Mouse (Mus musculus) heart, postnatal 0 days (tissue): Measurements from ENCODE around the gene Cpa2. TPM values are rescaled to one million over a fixed set of nuclear protein-coding genes. Genes with fewer than 3 reads are reported as not detected.

ENCODE experiments used
- ATAC-seq: fragments of 200-750 bp; cut with Nextera tagmentation; 2 replicates; pipeline ENCODE4 v1.8.0; 2017; ENCODE audit warnings: low read depth, moderate number of reproducible peaks, moderate library complexity; ENCODE audit not compliant: insufficient read depth
- DNase-seq: peaks from one replicate; pipeline ENCODE4 v3.0.0-alpha.2; 2016; ENCODE audit warnings: low spot score
- H3K27ac ChIP-seq: fragments of 300-500 bp; sonication (generic); 2 replicates; pipeline ENCODE4 v1.5.1; 2014; ENCODE audit warnings: low read depth, mild to moderate bottlenecking
- H3K27me3 ChIP-seq: fragments of 300-500 bp; sonication (generic); 2 replicates; pipeline ENCODE4 v1.6.1; 2014; ENCODE audit warnings: low read length, mixed read lengths; ENCODE audit not compliant: control insufficient read depth, insufficient read depth
- H3K36me3 ChIP-seq: fragments of 300-500 bp; sonication (generic); replicated peaks from 2 replicates; pipeline ENCODE4 v1.6.1; 2014; ENCODE audit warnings: low read length, mixed read lengths; ENCODE audit not compliant: control insufficient read depth, insufficient read depth
- H3K4me1 ChIP-seq: fragments of 300-500 bp; sonication (generic); 2 replicates; pipeline ENCODE4 v1.6.1; 2014; ENCODE audit warnings: antibody characterized with exemption; ENCODE audit not compliant: control insufficient read depth, insufficient read depth
- H3K4me2 ChIP-seq: fragments of 300-500 bp; sonication (generic); 2 replicates; pipeline ENCODE4 v1.6.1; 2014; ENCODE audit warnings: low read depth, mild to moderate bottlenecking, low read length, moderate library complexity
- H3K4me3 ChIP-seq: fragments of 300-500 bp; sonication (generic); 2 replicates; pipeline ENCODE4 v1.5.1; 2014; ENCODE audit warnings: low read depth, low read length
- H3K9ac ChIP-seq: fragments of 300-500 bp; sonication (generic); replicated peaks from 2 replicates; pipeline ENCODE4 v1.6.1; 2014; ENCODE audit warnings: low read depth, low read length, mixed read lengths
- H3K9me3 ChIP-seq: fragments of 300-500 bp; sonication (generic); replicated peaks from 2 replicates; pipeline ENCODE4 v1.6.1; 2016; ENCODE audit warnings: low read length; ENCODE audit not compliant: control insufficient read depth
- CTCF ChIP-seq: IDR thresholded peaks from 2 replicates; pipeline ENCODE4 v1.5.1; 2016; ENCODE audit warnings: antibody characterized with exemption, control low read depth, low read depth
- EP300 ChIP-seq: IDR thresholded peaks from 2 replicates; pipeline ENCODE4 v1.6.1; 2016; ENCODE audit warnings: antibody characterized with exemption, low read depth
- WGBS: fragments of 180-500 bp; shearing (Covaris S2); extraction: QIAGEN DNeasy Blood & Tissue Kit; methylation state at CpG from one replicate; pipeline ENCODE4 v1.1.7; 2014; 5-methylcytosine and 5-hydroxymethylcytosine counted together
- polyA plus RNA-seq: library from polyadenylated mRNA; unstranded; fragments of >200 nt; fragmentation: Nextera tagmentation; extraction: Ambion mirVana; gene quantifications from 2 replicates; pipeline ENCODE4 v1.2.1, GENCODE M21; 2015
- total RNA-seq: library from RNA; depleted of rRNA; stranded (reverse); fragments of >200 nt; gene quantifications from 2 replicates; pipeline ENCODE4 v1.2.3, GENCODE M21; 2014; ENCODE audit warnings: low replicate concordance

Gene Cpa2
- total and polyA plus RNA-seq, 2 experiments from 2014 or later: 2.7 TPM; not detected in 1

GRCm38 (mm10) chr6:30535340-30535739 lies 6.0 kb upstream of the Cpa2 start:
- DNase-seq: no peak
- H3K4me2 ChIP-seq: no peak overlapping the region
- no peak overlapping the region for H3K27ac ChIP-seq
- no peak for ATAC-seq
- H3K4me3 ChIP-seq: no peak overlapping the region
- no peaks in the 10 kb centered on the region for H3K4me1 ChIP-seq
- 34% methylated on average over 3 of the region's 3 CpGs for WGBS
- no peaks in the 10 kb centered on the region for H3K36me3 ChIP-seq
- no peaks in the 10 kb centered on the region for H3K9me3 ChIP-seq
- TF ChIP-seq CTCF (peak; percentile 75), EP300 (no peak)
- H3K27me3 ChIP-seq: no peaks in the 10 kb centered on the region
- no peak overlapping the region for H3K9ac ChIP-seq

GRCm38 (mm10) chr6:30538240-30538639 lies 3.1 kb upstream of the Cpa2 start:
- no peak for ATAC-seq
- H3K27me3 ChIP-seq: no peaks in the 10 kb centered on the region
- H3K4me1 ChIP-seq: 0 out of 2 replicates have a peak, but pooled peaks cover 2% of the 10 kb centered on the region
- H3K4me2 ChIP-seq: no peak overlapping the region
- 81% methylated on average over 10 of the region's 10 CpGs for whole genome bisulfite sequencing
- no peak overlapping the region for H3K9ac ChIP-seq
- no peak for DNase-seq
- no peak overlapping the region for H3K27ac ChIP-seq
- no peak overlapping the region for H3K4me3 ChIP-seq
- H3K36me3 ChIP-seq: no peaks in the 10 kb centered on the region
- H3K9me3 ChIP-seq: no peaks in the 10 kb centered on the region
- TF ChIP-seq EP300 (no peak), CTCF (no peak)

DNA sequence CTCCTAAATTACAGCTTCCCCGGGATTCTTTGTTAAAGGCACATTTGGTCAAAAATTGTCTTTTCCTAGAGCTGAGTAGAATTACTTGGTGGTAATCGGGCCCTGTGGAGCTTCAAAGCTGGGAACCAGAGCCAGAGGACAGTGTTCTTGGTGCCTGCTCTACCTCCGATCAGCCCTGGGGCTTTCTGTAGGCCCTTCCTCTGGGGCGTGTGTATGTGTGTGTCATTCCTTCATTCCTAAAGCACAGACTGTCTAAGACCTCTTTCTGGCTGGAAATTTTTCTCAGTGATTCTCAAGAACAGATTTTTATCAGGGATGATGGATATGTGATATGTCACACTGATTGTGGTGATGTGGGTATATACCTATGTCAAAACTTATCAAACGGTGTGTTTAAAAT lies 2.6 kb upstream of the Cpa2 start:
- no peak for TF ChIP-seq CTCF
- no peak for TF ChIP-seq EP300
- Histone ChIP-seq H3K4me1 (0 out of 2 replicates have a peak, but pooled peaks cover 2% of the 10 kb centered on the region), H3K9me3 (no peaks in the 10 kb centered on the region), H3K4me2 (no peak overlapping the region), H3K27me3 (no peaks in the 10 kb centered on the region), H3K27ac (no peak overlapping the region), H3K9ac (no peak overlapping the region), H3K36me3 (no peaks in the 10 kb centered on the region), H3K4me3 (no peak overlapping the region)
- WGBS: 79% methylated on average over 5 of the region's 5 CpGs
- ATAC-seq: no peak
- DNase-seq: no peak

- H3K9ac ChIP-seq: no peak overlapping the region
Measured at GRCm38 (mm10) chr6:30542277-30542676, 895 bp downstream of the Cpa2 start.

DNA sequence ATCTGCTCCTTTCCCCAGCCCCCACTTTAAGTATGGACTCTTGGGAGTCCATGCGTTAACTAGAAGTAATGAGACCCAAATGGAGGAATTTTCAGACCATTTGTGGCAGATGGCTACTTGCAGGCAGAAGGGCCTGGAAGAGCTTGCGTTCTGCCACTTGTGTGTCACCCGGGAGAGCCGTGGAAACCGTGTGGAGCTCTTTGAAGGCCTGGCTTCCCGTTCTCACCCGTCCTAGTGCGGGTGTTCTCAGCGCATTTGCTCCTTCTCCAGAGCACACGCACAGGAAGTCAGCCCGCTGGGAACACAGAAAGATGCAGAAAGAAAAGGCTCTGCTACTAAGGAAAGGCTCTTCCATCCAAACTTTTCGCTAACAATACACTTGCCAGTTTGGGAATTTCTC lies 1.7 kb downstream of the Cpa2 start:
- H3K4me1 ChIP-seq: peaks cover 28% of the 10 kb centered on the region
- ATAC-seq: no peak

More at GRCm38 (mm10) chr6:30542277-30542676, 895 bp downstream of the Cpa2 start:
- H3K4me3 ChIP-seq: no peak overlapping the region
- ATAC-seq (no peak), DNase-seq (no peak)
- peaks cover 26% of the 10 kb centered on the region for H3K4me1 ChIP-seq
- no peak for TF ChIP-seq CTCF
- no peak for TF ChIP-seq EP300
- no peak overlapping the region for H3K27ac ChIP-seq
- H3K36me3 ChIP-seq: no peaks in the 10 kb centered on the region
- WGBS: 43% methylated on average over 6 of the region's 6 CpGs
- H3K9me3 ChIP-seq: no peaks in the 10 kb centered on the region
- H3K27me3 ChIP-seq: no peaks in the 10 kb centered on the region
- no peak overlapping the region for H3K4me2 ChIP-seq

GRCm38 (mm10) chr6:30543851-30544250 lies 2.5 kb downstream of the Cpa2 start:
- no peak overlapping the region for H3K4me3 ChIP-seq
- H3K36me3 ChIP-seq: no peaks in the 10 kb centered on the region
- no peak overlapping the region for H3K27ac ChIP-seq
- DNase-seq (no peak), ATAC-seq (no peak)
- no peak overlapping the region for H3K9ac ChIP-seq
- no peak overlapping the region for H3K4me2 ChIP-seq
- no peak for TF ChIP-seq CTCF
- no peak for TF ChIP-seq EP300
- no peaks in the 10 kb centered on the region for H3K27me3 ChIP-seq
- peaks cover 32% of the 10 kb centered on the region for H3K4me1 ChIP-seq
- H3K9me3 ChIP-seq: no peaks in the 10 kb centered on the region
- 63% methylated on average over 8 of the region's 8 CpGs for WGBS

More for the DNA sequence above, 1.7 kb downstream of the Cpa2 start:
- H3K36me3 ChIP-seq: no peaks in the 10 kb centered on the region
- no peak overlapping the region for H3K4me3 ChIP-seq
- no peak overlapping the region for H3K27ac ChIP-seq
- H3K4me2 ChIP-seq: no peak overlapping the region
- no peaks in the 10 kb centered on the region for H3K27me3 ChIP-seq
- 48% methylated on average over 12 of the region's 12 CpGs for WGBS
- H3K9me3 ChIP-seq: no peaks in the 10 kb centered on the region
- DNase-seq: no peak
- H3K9ac ChIP-seq: no peak overlapping the region
- TF ChIP-seq EP300 (no peak), CTCF (no peak)
